Mouse (Mus musculus): Measurements from ENCODE around the gene Vwa1. TPM values are rescaled to one million over a fixed set of nuclear protein-coding genes. Genes with fewer than 3 reads are reported as not detected.
A peak's percentile ranks its signal among the peaks of the same experiment; 100 is the strongest.

Vwa1 gene
- total RNA-seq, 1 experiment from 2014 or later: 0.30 TPM

GRCm38 (mm10) chr4:155734951-155735702 is 39.4 kb downstream of the Vwa1 start:
- no peak; a peak in 1 of 4 replicates for ATAC-seq (replicated peaks in 1 of 2; ENCODE audit: insufficient read depth in 1 of 2, low FRiP score in 2 of 2, low TSS enrichment in 1 of 2, low read depth in 1 of 2, poor library complexity in 2 of 2, severe bottlenecking in 2 of 2)

GRCm38 (mm10) chr4:155734350-155734941 is 40.1 kb downstream of the Vwa1 start, which contains the start of gene Tmem240:
Tmem240 (plus strand) TSS chr4:155734800.
- peak; percentile 77 to 86 for ATAC-seq (replicated peaks in 1 of 2; ENCODE audit: insufficient read depth in 1 of 2, low FRiP score in 2 of 2, low TSS enrichment in 1 of 2, low read depth in 1 of 2, poor library complexity in 2 of 2, severe bottlenecking in 2 of 2)

GRCm38 (mm10) chr4:155733267-155733666 is 41.2 kb downstream of the Vwa1 start:
- no peak for ATAC-seq (replicated peaks in 1 of 2; ENCODE audit: insufficient read depth in 1 of 2, low FRiP score in 2 of 2, low TSS enrichment in 1 of 2, low read depth in 1 of 2, poor library complexity in 2 of 2, severe bottlenecking in 2 of 2)

- ATAC-seq (replicated peaks in 1 of 2; ENCODE audit: insufficient read depth in 1 of 2, low FRiP score in 2 of 2, low TSS enrichment in 1 of 2, low read depth in 1 of 2, poor library complexity in 2 of 2, severe bottlenecking in 2 of 2): no peak
Observed at GRCm38 (mm10) chr4:155727993-155728392, 46.5 kb downstream of the Vwa1 start.

GRCm38 (mm10) chr4:155721668-155722083 is 52.8 kb downstream of the Vwa1 start:
- peak; percentile 17 to 53; a peak in 1 of 4 replicates for ATAC-seq (replicated peaks in 1 of 2; ENCODE audit: insufficient read depth in 1 of 2, low FRiP score in 2 of 2, low TSS enrichment in 1 of 2, low read depth in 1 of 2, poor library complexity in 2 of 2, severe bottlenecking in 2 of 2)

Other genes starting within 250 kb of the Vwa1 start
- gene Nadk, start 212.3 kb downstream of the Vwa1 start, total RNA-seq (2017): 37.9 and 72.3 TPM in 2 replicates
- 16.6 and 22.6 TPM in 2 replicates for gene Slc35e2, start 173.3 kb downstream of the Vwa1 start, total RNA-seq (2017)
- gene Cdk11b, start 149.8 kb downstream of the Vwa1 start, total RNA-seq (2017): 75.7 and 107 TPM in 2 replicates
- not detected in 2 replicates for gene Gm10563, start 129.3 kb downstream of the Vwa1 start, total RNA-seq (2017)
- not detected in 2 replicates for gene Mmp23, start 121.3 kb downstream of the Vwa1 start, total RNA-seq (2017)
- 29.1 and 42.8 TPM in 2 replicates for gene Mib2, start 105.5 kb downstream of the Vwa1 start, total RNA-seq (2017)
- gene Fndc10, start 80.4 kb downstream of the Vwa1 start, total RNA-seq (2017): 3.7 and 6.9 TPM in 2 replicates
- 73.4 and 97.7 TPM in 2 replicates for gene Ssu72, start 69.9 kb downstream of the Vwa1 start, total RNA-seq (2017)
- 0.31 and 1.5 TPM in 2 replicates for gene Tmem240, start 39.9 kb downstream of the Vwa1 start, total RNA-seq (2017)
- gene Atad3a, start 13.6 kb downstream of the Vwa1 start, total RNA-seq (2017): 53.7 and 73.8 TPM in 2 replicates
- 0.05 TPM in 1 of 2 replicates, not detected in the other for gene Tmem88b, start 11.2 kb upstream of the Vwa1 start, total RNA-seq (2017)
- not detected in 2 replicates for gene Ankrd65, start 15.7 kb upstream of the Vwa1 start, total RNA-seq (2017)
- 47.9 and 55.7 TPM in 2 replicates for gene Mrpl20, start 28.2 kb upstream of the Vwa1 start, total RNA-seq (2017)
- 120 and 133 TPM in 2 replicates for gene Ccnl2, start 37.8 kb upstream of the Vwa1 start, total RNA-seq (2017)
- 93.5 and 114 TPM in 2 replicates for gene Aurkaip1, start 56.6 kb upstream of the Vwa1 start, total RNA-seq (2017)
- 1.4 and 13.4 TPM in 2 replicates for gene Mxra8, start 65.0 kb upstream of the Vwa1 start, total RNA-seq (2017)
- 21.0 and 23.8 TPM in 2 replicates for gene Dvl1, start 72.7 kb upstream of the Vwa1 start, total RNA-seq (2017)
- 0.45 and 0.75 TPM in 2 replicates for gene Tas1r3, start 88.7 kb upstream of the Vwa1 start, total RNA-seq (2017)
- 7.3 and 8.5 TPM in 2 replicates for gene Cptp, start 94.7 kb upstream of the Vwa1 start, total RNA-seq (2017)
- gene Ints11, start 94.8 kb upstream of the Vwa1 start, total RNA-seq (2017): 22.6 and 24.8 TPM in 2 replicates
- 23.3 and 26.5 TPM in 2 replicates for gene Pusl1, start 117.1 kb upstream of the Vwa1 start, total RNA-seq (2017)
- gene Acap3, start 117.1 kb upstream of the Vwa1 start, total RNA-seq (2017): 3.7 and 13.8 TPM in 2 replicates
- 80.7 and 104 TPM in 2 replicates for gene Ube2j2, start 169.1 kb upstream of the Vwa1 start, total RNA-seq (2017)
- gene C1qtnf12, start 187.6 kb upstream of the Vwa1 start, total RNA-seq (2017): 12.1 and 36.7 TPM in 2 replicates
- gene B3galt6, start 218.0 kb upstream of the Vwa1 start, total RNA-seq (2017): 8.6 and 11.8 TPM in 2 replicates
- 151 and 176 TPM in 2 replicates for gene Sdf4, start 218.2 kb upstream of the Vwa1 start, total RNA-seq (2017)
- 2.3 and 6.6 TPM in 2 replicates for gene Tnfrsf4, start 239.1 kb upstream of the Vwa1 start, total RNA-seq (2017)

Data from hematopoietic stem cell, adult 5-6 weeks (primary cell).